ENCODE assay signal across 7 mouse cellular contexts in the genomic region with DNA sequence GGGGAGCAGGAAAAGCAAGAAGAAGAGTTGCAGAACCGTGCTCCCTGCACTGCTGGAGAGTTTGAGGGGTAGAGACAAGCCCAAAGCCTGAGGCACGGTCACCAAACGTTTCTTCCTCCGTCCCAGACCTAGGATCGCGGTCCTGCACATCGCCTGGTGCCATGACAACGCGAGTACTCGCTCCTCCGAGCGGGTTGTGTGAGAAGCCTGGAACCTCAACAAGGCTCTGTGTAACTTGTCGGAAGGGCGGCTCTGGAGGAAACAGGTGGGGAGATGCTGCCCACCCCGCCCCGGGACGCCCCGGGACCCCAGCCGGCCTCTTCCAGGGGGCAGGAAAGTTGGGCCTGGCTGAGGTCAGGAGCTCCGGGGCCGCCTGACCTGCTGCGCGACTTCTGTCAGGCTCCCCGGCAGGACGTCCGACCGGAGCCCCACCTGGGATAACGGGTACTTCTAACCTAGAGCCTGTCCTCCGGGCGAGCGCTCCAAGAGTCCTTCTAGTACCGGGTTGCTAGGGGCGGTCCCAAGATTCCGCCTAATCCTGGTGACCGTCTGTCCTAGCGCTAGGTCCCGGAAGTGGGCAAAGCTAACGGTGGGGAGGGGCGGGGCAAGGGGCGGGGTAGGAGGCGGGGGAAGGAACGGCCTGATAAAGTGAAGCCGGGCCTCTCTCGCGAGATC. TPM values are rescaled to one million over a fixed set of nuclear protein-coding genes. Genes with fewer than 3 reads are reported as not detected.
DNase-seq lines count a peak whose midpoint lies in the region; ATAC-seq and TF ChIP-seq lines count a peak whose summit lies in the region.

A gene (minus strand): TSS at position 590 of the 675 bp plus-strand sequence.

- H3K27me3 ChIP-seq in megakaryocyte, embryonic 14.5 days (replicated peaks), result peaks cover 8% of the 10 kb centered on the region
- no peaks in the 10 kb centered on the region for H3K27me3 ChIP-seq in forebrain, embryonic 11.5 days (ENCODE audit: control insufficient read depth, insufficient read depth, low read length)
- 0 out of 2 replicates have a peak, but pooled peaks cover 5% of the 10 kb centered on the region for H3K27me3 ChIP-seq in liver, embryonic 12.5 days (replicated peaks)
- H3K27me3 ChIP-seq in stomach, embryonic 16.5 days (ENCODE audit: control insufficient read depth, insufficient read depth, low read length), result no peaks in the 10 kb centered on the region

- H3K36me3 ChIP-seq in megakaryocyte, embryonic 14.5 days (replicated peaks; ENCODE audit: low read length), result peaks cover 29% of the 10 kb centered on the region
- peaks cover 2% of the 10 kb centered on the region; the same call in 1 of the 2 replicates for H3K36me3 ChIP-seq in forebrain, embryonic 11.5 days (ENCODE audit: control insufficient read depth, insufficient read depth, low read length)
- H3K36me3 ChIP-seq in liver, embryonic 12.5 days, result peaks cover 31% of the 10 kb centered on the region
- H3K36me3 ChIP-seq in stomach, embryonic 16.5 days (ENCODE audit: control insufficient read depth, insufficient read depth, low read length), result no peaks in the 10 kb centered on the region

- TF ChIP-seq CTCF in brain, embryonic 14.5 days (IDR thresholded peaks at IDR 0.05; ENCODE audit: borderline replicate concordance, extremely low read depth, insufficient read depth, insufficient read length), result no peak

- DNase-seq in brain, embryonic 14.5 days (ENCODE audit: low read depth), result peak; percentile 65
- DNase-seq in forebrain, embryonic 11.5 days (ENCODE audit: low spot score), result no peak
- no peak for DNase-seq in adrenal gland, adult 8-10 months

- ATAC-seq in megakaryocyte, adult 5-6 weeks (ENCODE audit: poor library complexity, severe bottlenecking), result no peak
- ATAC-seq in forebrain, embryonic 11.5 days (replicated peaks; ENCODE audit: low FRiP score), result peak; percentile 94
- peak; percentile 92 for ATAC-seq in liver, embryonic 12.5 days
- ATAC-seq in stomach, embryonic 16.5 days (ENCODE audit: insufficient read depth, low FRiP score), result 0 out of 2 replicates have a peak, but pooled peaks have one; percentile 7

- TF ChIP-seq POLR2A in brain, embryonic 14.5 days (IDR thresholded peaks at IDR 0.05; ENCODE audit: borderline replicate concordance, extremely low read depth, insufficient read depth, insufficient read length, poor library complexity, severe bottlenecking), result no peak; the same call in 1 of the 2 replicates

- peak within 1 kb of the TSS; percentile 99 for H3K4me3 ChIP-seq in megakaryocyte, embryonic 14.5 days (replicated peaks)
- peak within 1 kb of the TSS; percentile 71 for H3K4me3 ChIP-seq in forebrain, embryonic 11.5 days (ENCODE audit: low read depth, low read length)
- peak within 1 kb of the TSS; percentile 82 for H3K4me3 ChIP-seq in liver, embryonic 12.5 days
- peak within 1 kb of the TSS; percentile 81 for H3K4me3 ChIP-seq in stomach, embryonic 16.5 days (replicated peaks; ENCODE audit: low read length)

- H3K27ac ChIP-seq in forebrain, embryonic 11.5 days (ENCODE audit: low read depth, low read length), result peak within 1 kb of the TSS; percentile 70
- H3K27ac ChIP-seq in liver, embryonic 12.5 days, result peak within 1 kb of the TSS; percentile 92
- peak within 1 kb of the TSS; percentile 95 for H3K27ac ChIP-seq in stomach, embryonic 16.5 days (ENCODE audit: low read length)

- H3K9me3 ChIP-seq in megakaryocyte, embryonic 14.5 days, result no peaks in the 10 kb centered on the region
- no peaks in the 10 kb centered on the region for H3K9me3 ChIP-seq in forebrain, embryonic 11.5 days (ENCODE audit: control insufficient read depth, low read length)
- no peaks in the 10 kb centered on the region for H3K9me3 ChIP-seq in liver, embryonic 12.5 days (replicated peaks)
- no peaks in the 10 kb centered on the region for H3K9me3 ChIP-seq in stomach, embryonic 16.5 days (replicated peaks; ENCODE audit: control insufficient read depth, low read length)

- peaks cover 69% of the 10 kb centered on the region for H3K4me1 ChIP-seq in megakaryocyte, embryonic 14.5 days
- peaks cover 13% of the 10 kb centered on the region; the same call in 1 of the 2 replicates for H3K4me1 ChIP-seq in forebrain, embryonic 11.5 days (replicated peaks; ENCODE audit: control insufficient read depth, insufficient read depth, low read length)
- H3K4me1 ChIP-seq in liver, embryonic 12.5 days, result peaks cover 43% of the 10 kb centered on the region
- peaks cover 19% of the 10 kb centered on the region for H3K4me1 ChIP-seq in stomach, embryonic 16.5 days (ENCODE audit: control insufficient read depth, insufficient read depth, low read length)

- H3K4me2 ChIP-seq in forebrain, embryonic 11.5 days (ENCODE audit: low read depth, low read length, severe bottlenecking), result peak within 1 kb of the TSS; percentile 84
- peak within 1 kb of the TSS; percentile 85 for H3K4me2 ChIP-seq in liver, embryonic 12.5 days
- peak within 1 kb of the TSS; percentile 93 for H3K4me2 ChIP-seq in stomach, embryonic 16.5 days (ENCODE audit: low read depth, low read length)

- H3K9ac ChIP-seq in forebrain, embryonic 11.5 days (ENCODE audit: low read length), result peak within 1 kb of the TSS; percentile 95
- H3K9ac ChIP-seq in liver, embryonic 12.5 days, result peak within 1 kb of the TSS; percentile 92
- peak within 1 kb of the TSS; percentile 93 for H3K9ac ChIP-seq in stomach, embryonic 16.5 days (ENCODE audit: low read length)

- WGBS in forebrain, embryonic 11.5 days, result under 1% methylated on average over 44 of the region's 45 CpGs
- under 1% methylated on average over 45 of the region's 45 CpGs for WGBS in liver, embryonic 12.5 days (ENCODE audit: insufficient replicate concordance)
- under 1% methylated on average over 43 of the region's 45 CpGs for WGBS in stomach, embryonic 16.5 days

RNA-seq across cellular contexts. Expression of the gene that starts here (rescaled TPM):
- polyA plus RNA-seq in megakaryocyte, embryonic 14.5 days (2012; ENCODE audit: insufficient read depth, low replicate concordance), result not detected in 2 replicates
- 0.25 TPM in 1 of 2 replicates, not detected in the other for total RNA-seq in megakaryocyte, adult 5-6 weeks (2015)
- 0.18 TPM in 1 of 2 replicates, not detected in the other for total RNA-seq in megakaryocyte, adult 5-6 weeks (2017)
- 0.08 and 0.15 TPM in 2 replicates for polyA plus RNA-seq in brain, embryonic 14.5 days (2012; rRNA removed)
- not detected in 2 replicates for polyA plus RNA-seq in forebrain, embryonic 11.5 days (2014; fragmentation: Nextera tagmentation; extraction: Ambion mirVana)
- 0.16 TPM in 1 of 2 replicates, not detected in the other for polyA plus RNA-seq in liver, embryonic 12.5 days (2016; fragmentation: Nextera tagmentation; extraction: Ambion mirVana)
- polyA plus RNA-seq in stomach, embryonic 16.5 days (2015; fragmentation: Nextera tagmentation; extraction: Ambion mirVana), result 0.27 TPM in 1 of 2 replicates, not detected in the other
- under 1 TPM in 3 of 4 experiments, not detected in 1; 0.38 to 0.77 (median 0.73) TPM for total RNA-seq in adrenal gland, adult 8-10 months (2022)

Comparison
In these comparisons a context has a peak if more than half of its experiments do, and no peak if none do; other contexts are left out.
1. Peak in DNase-seq in brain, embryonic 14.5 days; RNA of the gene not detected or under 1 TPM.
2. Peak in ATAC-seq, H3K4me3 ChIP-seq, H3K27ac ChIP-seq, H3K9ac ChIP-seq and H3K4me2 ChIP-seq in forebrain, embryonic 11.5 days; RNA of the gene not detected or under 1 TPM.
3. Peak in ATAC-seq, H3K4me3 ChIP-seq, H3K27ac ChIP-seq, H3K9ac ChIP-seq and H3K4me2 ChIP-seq in liver, embryonic 12.5 days; RNA of the gene not detected or under 1 TPM.
4. Peak in ATAC-seq, H3K4me3 ChIP-seq, H3K27ac ChIP-seq, H3K9ac ChIP-seq and H3K4me2 ChIP-seq in stomach, embryonic 16.5 days; RNA of the gene not detected or under 1 TPM.